Comparison of ENCODE assay signal across 10 mouse cellular contexts in genomic region chr15:90072078-90072477, GRCm38 (mm10).
A peak's percentile ranks its signal among the peaks of the same experiment; 100 is the strongest.
DNase-seq lines count a peak whose midpoint lies in the region; ATAC-seq lines count a peak whose summit lies in the region.
"Had no signal": no experiment of that assay in that cellular context is flagged by ENCODE, and none has a peak within 500 bp of the region (broad histone marks: within the 10 kb centered on the region; RNA-seq: fewer than 3 reads in every experiment).

No protein-coding gene starts in this region.

- H3K4me3 ChIP-seq in heart, embryonic 11.5 days (ENCODE audit: low read depth, low read length) = no peak overlapping the region
- no peak overlapping the region for H3K4me3 ChIP-seq in midbrain, embryonic 16.5 days (ENCODE audit: low read depth, low read length)
- no peak overlapping the region for H3K4me3 ChIP-seq in midbrain, embryonic 15.5 days
- H3K4me3 ChIP-seq in neural tube, embryonic 15.5 days (replicated peaks) = no peak overlapping the region

- H3K4me1 ChIP-seq in heart, embryonic 11.5 days (ENCODE audit: control insufficient read depth, insufficient read depth, low read length) = no peaks in the 10 kb centered on the region
- H3K4me1 ChIP-seq in midbrain, embryonic 16.5 days (ENCODE audit: control insufficient read depth, insufficient read depth, low read length) = no peaks in the 10 kb centered on the region
- H3K4me1 ChIP-seq in midbrain, embryonic 15.5 days = no peaks in the 10 kb centered on the region; the same call in 1 of the 2 replicates
- peaks cover 10% of the 10 kb centered on the region for H3K4me1 ChIP-seq in neural tube, embryonic 15.5 days

- H3K36me3 ChIP-seq in heart, embryonic 11.5 days (ENCODE audit: control insufficient read depth, insufficient read depth, low read length) = no peaks in the 10 kb centered on the region
- no peaks in the 10 kb centered on the region for H3K36me3 ChIP-seq in midbrain, embryonic 16.5 days (ENCODE audit: control insufficient read depth, insufficient read depth, low read length)
- H3K36me3 ChIP-seq in midbrain, embryonic 15.5 days (replicated peaks) = no peaks in the 10 kb centered on the region
- H3K36me3 ChIP-seq in neural tube, embryonic 15.5 days = no peaks in the 10 kb centered on the region

- no peaks in the 10 kb centered on the region for H3K9me3 ChIP-seq in heart, embryonic 11.5 days (replicated peaks; ENCODE audit: control insufficient read depth, low read length)
- no peaks in the 10 kb centered on the region for H3K9me3 ChIP-seq in midbrain, embryonic 16.5 days (replicated peaks; ENCODE audit: control insufficient read depth, low read length, poor library complexity, severe bottlenecking)
- no peaks in the 10 kb centered on the region for H3K9me3 ChIP-seq in midbrain, embryonic 15.5 days
- no peaks in the 10 kb centered on the region for H3K9me3 ChIP-seq in neural tube, embryonic 15.5 days (replicated peaks)

- no peak overlapping the region for H3K4me2 ChIP-seq in heart, embryonic 11.5 days
- no peak overlapping the region for H3K4me2 ChIP-seq in midbrain, embryonic 16.5 days (ENCODE audit: low read length)
- H3K4me2 ChIP-seq in midbrain, embryonic 15.5 days = no peak overlapping the region
- no peak overlapping the region for H3K4me2 ChIP-seq in neural tube, embryonic 15.5 days

- 72% methylated on average over 6 of the region's 6 CpGs for WGBS in heart, embryonic 11.5 days (ENCODE audit: insufficient replicate concordance)
- WGBS in midbrain, embryonic 16.5 days = 67% methylated on average over 6 of the region's 6 CpGs
- WGBS in midbrain, embryonic 15.5 days = 71% methylated on average over 6 of the region's 6 CpGs
- WGBS in neural tube, embryonic 15.5 days = 39% methylated on average over 6 of the region's 6 CpGs

- H3K27me3 ChIP-seq in heart, embryonic 11.5 days (ENCODE audit: control insufficient read depth, insufficient read depth, low read length) = no peaks in the 10 kb centered on the region
- no peaks in the 10 kb centered on the region for H3K27me3 ChIP-seq in midbrain, embryonic 16.5 days (ENCODE audit: control insufficient read depth, insufficient read depth, low read depth, low read length)
- H3K27me3 ChIP-seq in midbrain, embryonic 15.5 days (replicated peaks) = no peaks in the 10 kb centered on the region
- H3K27me3 ChIP-seq in neural tube, embryonic 15.5 days (replicated peaks) = no peaks in the 10 kb centered on the region

- H3K27ac ChIP-seq in heart, embryonic 11.5 days (ENCODE audit: low read depth, low read length) = no peak overlapping the region
- H3K27ac ChIP-seq in midbrain, embryonic 16.5 days (ENCODE audit: low read length) = no peak overlapping the region
- no peak overlapping the region for H3K27ac ChIP-seq in midbrain, embryonic 15.5 days
- H3K27ac ChIP-seq in neural tube, embryonic 15.5 days (replicated peaks) = 0 out of 2 replicates have a peak overlapping the region, but pooled peaks have one; percentile 45

- no peak overlapping the region for H3K9ac ChIP-seq in heart, embryonic 11.5 days (ENCODE audit: low read depth, low read length)
- no peak overlapping the region for H3K9ac ChIP-seq in midbrain, embryonic 16.5 days (ENCODE audit: low read depth, low read length)
- H3K9ac ChIP-seq in midbrain, embryonic 15.5 days = no peak overlapping the region
- H3K9ac ChIP-seq in neural tube, embryonic 15.5 days (replicated peaks) = no peak overlapping the region; the same call in 1 of the 2 replicates

- ATAC-seq in heart, embryonic 11.5 days (replicated peaks; ENCODE audit: insufficient number of reproducible peaks, low FRiP score, low TSS enrichment) = no peak
- ATAC-seq in midbrain, embryonic 16.5 days = 0 out of 2 replicates have a peak, but pooled peaks have one; percentile 48
- no peak for ATAC-seq in midbrain, embryonic 15.5 days (replicated peaks)
- peak; percentile 68; the same call in 1 of the 2 replicates for ATAC-seq in neural tube, embryonic 15.5 days (ENCODE audit: low FRiP score)
- ATAC-seq: activated CD4-positive, CD25-positive, alpha-beta regulatory T cell, adult 4 months; intestine, postnatal 0 days had no signal

- peak; percentile 19 for DNase-seq in heart, adult 8-10 months (ENCODE audit: low spot score)
- peak; percentile 35 for DNase-seq in gastrocnemius, postnatal 25 days
- no peak for DNase-seq in spleen, adult 18-20 months
- DNase-seq: lung, postnatal 36 days had no signal

Comparison
In these comparisons a context has a peak if more than half of its experiments do, and no peak if none do; other contexts are left out.
1. ATAC-seq: peak in midbrain, embryonic 16.5 days (single experiment) and neural tube, embryonic 15.5 days (single experiment); none in heart, embryonic 11.5 days (single experiment) and midbrain, embryonic 15.5 days (single experiment).
2. DNase-seq: peak in heart, adult 8-10 months (single experiment) and gastrocnemius, postnatal 25 days (single experiment); none in spleen, adult 18-20 months (0 of 2).